Mouse (Mus musculus) left cerebral cortex, postnatal 4 days (tissue): Measurements from ENCODE around the gene Fip1l1. TPM values are rescaled to one million over a fixed set of nuclear protein-coding genes. Genes with fewer than 3 reads are reported as not detected.

Source experiments
- total RNA-seq, 2 experiments: library from RNA; stranded (reverse); gene quantifications; 2 replicates each; pipeline ENCODE4 v1.2.3; 2021

The Fip1l1 gene
- total RNA-seq, 2 experiments from 2014 or later, result 72.2 to 78.7 TPM

Other genes starting within 250 kb of the Fip1l1 start
- gene Scfd2, start 3.7 kb upstream of the Fip1l1 start, total RNA-seq, result 10 to 100 TPM; 24.3 to 25.5 TPM
- 10 to 100 TPM; 13.8 to 17.2 TPM for gene Lnx1, start 167.5 kb downstream of the Fip1l1 start, total RNA-seq